Mouse (Mus musculus) forebrain, embryonic 16.5 days (tissue): ENCODE results near the gene Rufy4. TPM values are rescaled to one million over a fixed set of nuclear protein-coding genes. Genes with fewer than 3 reads are reported as not detected.

Source experiments
- ATAC-seq: fragments of 200-750 bp; cut with Nextera tagmentation; 2 replicates; pipeline ENCODE4 v1.8.0; 2017; ENCODE audit warnings: mild to moderate bottlenecking, moderate library complexity
- H3K27ac ChIP-seq: fragments of 300-500 bp; sonication (generic); 2 replicates; pipeline ENCODE4 v1.5.1; 2014; ENCODE audit warnings: low read length, control low read depth
- H3K27me3 ChIP-seq: fragments of 300-500 bp; sonication (generic); replicated peaks from 2 replicates; pipeline ENCODE4 v1.6.1; 2014; ENCODE audit warnings: low read length; ENCODE audit not compliant: control insufficient read depth, insufficient read depth
- H3K36me3 ChIP-seq: fragments of 300-500 bp; sonication (generic); 2 replicates; pipeline ENCODE4 v1.6.1; 2014; ENCODE audit not compliant: control insufficient read depth, insufficient read depth
- H3K4me1 ChIP-seq: fragments of 300-500 bp; sonication (generic); replicated peaks from 2 replicates; pipeline ENCODE4 v1.6.1; 2014; ENCODE audit warnings: low read length; ENCODE audit not compliant: control insufficient read depth, insufficient read depth
- H3K4me2 ChIP-seq: fragments of 300-500 bp; sonication (generic); 2 replicates; pipeline ENCODE4 v1.6.1; 2014; ENCODE audit warnings: mild to moderate bottlenecking, low read length, control low read depth
- H3K4me3 ChIP-seq: fragments of 300-500 bp; sonication (generic); replicated peaks from 2 replicates; pipeline ENCODE4 v1.5.1; 2014; ENCODE audit warnings: mild to moderate bottlenecking, low read length, control low read depth
- H3K9ac ChIP-seq: fragments of 300-500 bp; sonication (generic); replicated peaks from 2 replicates; pipeline ENCODE4 v1.6.1; 2014; ENCODE audit warnings: low read depth, low read length, control low read depth
- H3K9me3 ChIP-seq: fragments of 300-500 bp; sonication (generic); 2 replicates; pipeline ENCODE4 v1.6.1; 2016; ENCODE audit warnings: low read length; ENCODE audit not compliant: control insufficient read depth
- WGBS: fragments of 180-500 bp; shearing (Covaris S2); extraction: QIAGEN DNeasy Blood & Tissue Kit; methylation state at CpG from one replicate; pipeline ENCODE4 v1.1.7; 2014; 5-methylcytosine and 5-hydroxymethylcytosine counted together
- polyA plus RNA-seq: library from polyadenylated mRNA; unstranded; fragments of >200 nt; fragmentation: Nextera tagmentation; extraction: Ambion mirVana; gene quantifications from 2 replicates; pipeline ENCODE4 v1.2.1, GENCODE M21; 2015

Rufy4 gene
- polyA plus RNA-seq, 1 experiment from 2014 or later: 0.32 TPM

DNA sequence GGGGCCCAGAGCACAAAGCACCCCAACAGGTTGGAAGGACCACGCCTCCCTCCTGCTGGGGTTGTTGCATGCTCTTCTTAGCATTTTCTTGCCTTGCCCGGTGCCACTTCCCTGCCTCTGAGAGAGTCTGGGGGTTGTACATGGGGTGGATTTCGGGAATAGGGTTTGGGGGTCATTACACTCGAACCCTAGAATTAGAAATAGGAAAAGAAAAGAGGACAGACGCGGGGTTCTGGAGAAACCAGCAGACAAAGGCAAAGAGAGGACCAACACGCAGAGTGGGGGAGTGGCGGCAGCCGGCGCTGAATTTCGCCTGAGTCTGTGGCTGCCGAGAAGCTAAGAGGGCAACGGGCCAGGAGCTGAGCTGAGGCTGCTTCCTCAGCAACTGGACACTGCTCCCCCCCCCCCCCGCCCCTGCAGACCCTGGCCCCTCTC, 26.3 kb upstream of the Rufy4 start:
- under 1% methylated on average over 13 of the region's 14 CpGs for WGBS
- H3K36me3 ChIP-seq: no peaks in the 10 kb centered on the region
- peak overlapping the region; percentile 64 for H3K4me3 ChIP-seq
- peak overlapping the region; percentile 86 for H3K4me2 ChIP-seq
- peak overlapping the region; percentile 80 for H3K9ac ChIP-seq
- H3K4me1 ChIP-seq: peaks cover 47% of the 10 kb centered on the region
- H3K27me3 ChIP-seq: no peaks in the 10 kb centered on the region
- H3K9me3 ChIP-seq: no peaks in the 10 kb centered on the region
- ATAC-seq: peak; percentile 15
- peak overlapping the region; percentile 52 for H3K27ac ChIP-seq

DNA sequence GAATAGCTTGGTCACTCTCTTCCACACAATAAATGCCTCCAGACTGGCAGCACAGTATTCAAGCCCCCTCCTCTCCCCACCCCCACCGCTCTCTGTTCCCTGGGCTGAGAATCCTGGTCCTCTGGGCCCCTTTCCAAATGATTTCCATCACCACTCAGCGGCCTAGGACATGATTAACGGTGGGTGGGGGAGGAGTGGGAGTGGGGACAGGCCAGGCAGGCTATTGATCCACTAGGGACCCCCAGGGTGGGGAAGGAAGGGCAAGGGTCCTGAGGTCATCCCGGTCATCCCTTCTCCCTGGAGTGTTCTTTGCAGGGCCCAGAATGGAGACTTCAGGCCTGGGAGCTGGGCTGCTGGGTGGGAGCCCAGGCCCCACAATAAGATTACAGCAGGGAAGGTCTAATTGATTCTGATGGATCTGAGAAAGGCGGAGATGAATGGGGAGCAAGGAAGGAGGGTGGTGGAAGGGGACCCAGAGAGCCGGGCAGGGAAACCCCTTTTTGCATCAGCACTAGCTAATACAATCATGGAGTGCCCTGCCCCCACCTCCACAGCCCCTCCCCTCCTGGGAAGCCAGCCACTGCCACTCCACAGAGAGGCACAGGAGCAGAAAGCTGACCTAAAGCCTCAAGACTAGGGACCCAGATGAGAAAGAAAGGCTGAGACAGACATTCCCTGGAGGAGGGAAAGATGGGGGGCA, 21.5 kb upstream of the Rufy4 start:
- Histone ChIP-seq H3K4me2 (no peak overlapping the region), H3K36me3 (no peaks in the 10 kb centered on the region), H3K9ac (peak overlapping the region; percentile 24; the same call in 1 of the 2 replicates), H3K4me1 (peaks cover 34% of the 10 kb centered on the region), H3K27me3 (no peaks in the 10 kb centered on the region), H3K4me3 (no peak overlapping the region), H3K9me3 (no peaks in the 10 kb centered on the region), H3K27ac (peak overlapping the region; percentile 87)
- ATAC-seq: peak; percentile 86
- 6% methylated on average over 6 of the region's 6 CpGs for WGBS

DNA sequence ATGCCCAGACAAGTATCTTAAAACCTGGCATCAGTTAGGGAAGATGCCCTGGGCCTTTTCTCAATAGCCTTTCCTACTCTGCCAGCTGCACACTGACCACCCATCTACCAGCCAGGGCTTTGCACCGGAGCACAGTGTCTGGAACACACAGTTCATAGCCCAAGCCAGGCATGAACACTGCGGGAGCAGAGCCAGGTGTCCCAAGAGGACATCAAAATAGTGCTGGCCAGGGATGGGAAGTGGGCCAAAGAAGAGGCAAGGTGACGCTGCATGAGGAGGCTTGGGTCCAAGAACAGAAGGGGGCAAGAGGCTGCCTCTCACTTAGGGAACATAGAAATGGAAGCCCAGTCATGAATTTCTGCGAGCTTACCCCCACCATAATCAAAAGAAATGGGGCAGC, 19.7 kb upstream of the Rufy4 start:
- Histone ChIP-seq H3K27ac (no peak overlapping the region), H3K9ac (no peak overlapping the region), H3K27me3 (no peaks in the 10 kb centered on the region), H3K4me3 (no peak overlapping the region), H3K9me3 (no peaks in the 10 kb centered on the region), H3K4me2 (no peak overlapping the region), H3K36me3 (no peaks in the 10 kb centered on the region), H3K4me1 (peaks cover 26% of the 10 kb centered on the region)
- ATAC-seq: no peak
- 74% methylated on average over 4 of the region's 4 CpGs for WGBS

DNA sequence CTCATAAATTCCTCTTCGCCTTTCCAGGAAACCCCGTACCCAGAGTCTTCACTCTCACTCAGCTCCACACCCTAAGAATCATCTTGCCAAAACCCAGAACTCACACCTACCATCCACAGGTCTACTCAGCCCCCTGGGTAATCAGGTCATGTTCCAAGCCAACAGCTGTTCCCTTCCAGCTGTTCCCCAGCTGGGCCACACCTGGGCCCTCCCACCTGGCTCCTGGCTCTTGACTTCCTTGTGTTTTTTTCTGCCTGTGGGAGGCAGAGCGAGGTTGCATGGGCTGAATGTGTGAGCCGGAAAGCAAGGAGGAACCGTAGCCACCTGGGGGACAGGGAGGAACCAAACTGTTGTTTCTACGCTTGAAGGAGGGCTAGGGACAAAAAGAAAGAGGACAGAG, 19.1 kb upstream of the Rufy4 start:
- Histone ChIP-seq H3K9me3 (no peaks in the 10 kb centered on the region), H3K27me3 (no peaks in the 10 kb centered on the region), H3K4me3 (no peak overlapping the region), H3K4me1 (peaks cover 32% of the 10 kb centered on the region), H3K36me3 (no peaks in the 10 kb centered on the region), H3K27ac (no peak overlapping the region), H3K4me2 (no peak overlapping the region), H3K9ac (no peak overlapping the region)
- WGBS: 76% methylated on average over 6 of the region's 6 CpGs
- ATAC-seq: no peak

DNA sequence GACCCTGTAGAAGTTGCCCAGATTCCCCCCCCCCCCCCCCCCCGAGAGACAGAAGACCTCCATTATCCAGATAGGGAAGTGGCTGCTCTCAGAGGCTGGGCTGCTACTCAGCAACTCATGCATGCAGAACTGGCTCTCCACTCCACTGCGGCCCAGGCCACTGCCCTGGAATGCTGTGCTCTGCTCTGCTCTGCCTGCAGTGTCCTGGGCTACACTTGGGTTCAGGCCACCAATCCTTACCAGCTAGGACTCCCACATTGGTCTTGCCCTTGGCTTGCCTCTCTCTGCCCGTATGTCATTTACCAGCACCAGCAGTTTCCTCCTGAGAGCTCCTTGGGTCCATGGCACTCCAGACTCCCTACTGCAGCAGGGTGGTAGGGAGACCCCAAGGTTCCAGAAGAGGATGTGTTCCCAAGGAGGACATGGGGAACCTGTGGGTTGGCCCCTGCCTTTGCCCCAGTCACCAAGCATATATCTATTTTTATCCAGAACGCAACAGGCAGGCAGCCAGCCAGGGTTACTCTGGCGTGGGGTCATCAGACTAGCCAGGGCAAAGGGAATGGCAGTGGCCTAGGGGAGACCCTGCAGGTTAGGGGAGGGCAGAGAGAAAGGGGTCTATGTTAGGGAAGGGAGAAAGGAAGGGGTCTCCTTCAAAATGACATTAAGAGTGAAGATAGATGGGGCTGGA, 17.3 kb upstream of the Rufy4 start:
- no peaks in the 10 kb centered on the region for H3K36me3 ChIP-seq
- no peak overlapping the region for H3K4me2 ChIP-seq
- 87% methylated on average over 4 of the region's 5 CpGs for WGBS
- no peak for ATAC-seq
- H3K27ac ChIP-seq: no peak overlapping the region
- peaks cover 37% of the 10 kb centered on the region for H3K4me1 ChIP-seq
- no peak overlapping the region for H3K9ac ChIP-seq
- no peaks in the 10 kb centered on the region for H3K9me3 ChIP-seq
- H3K4me3 ChIP-seq: no peak overlapping the region
- no peaks in the 10 kb centered on the region for H3K27me3 ChIP-seq

DNA sequence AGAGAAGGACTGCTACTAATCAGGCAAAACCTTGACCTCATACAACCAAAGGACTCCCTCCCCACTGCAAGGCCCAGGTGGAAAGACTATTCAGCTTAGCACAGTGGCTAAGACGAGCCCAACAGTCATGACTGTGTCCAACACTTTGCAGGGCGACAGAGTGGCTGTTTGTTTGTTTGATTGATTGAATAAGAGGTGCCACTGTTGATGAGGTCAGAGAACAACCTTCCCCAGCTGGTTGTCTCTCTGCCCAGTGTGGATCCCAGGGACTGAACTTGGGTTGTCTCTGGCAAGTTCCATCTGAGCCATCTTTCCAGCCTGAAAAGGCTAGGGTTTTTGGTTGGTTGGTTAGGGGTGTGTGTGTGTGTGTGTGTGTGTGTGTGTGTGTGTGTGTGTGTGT, 15.7 kb upstream of the Rufy4 start:
- 48% methylated on average over 2 of the region's 2 CpGs for WGBS
- peaks cover 23% of the 10 kb centered on the region for H3K4me1 ChIP-seq
- H3K27me3 ChIP-seq: no peaks in the 10 kb centered on the region
- no peak overlapping the region for H3K4me3 ChIP-seq
- H3K4me2 ChIP-seq: no peak overlapping the region
- H3K9me3 ChIP-seq: no peaks in the 10 kb centered on the region
- H3K27ac ChIP-seq: no peak overlapping the region
- ATAC-seq: no peak
- no peaks in the 10 kb centered on the region for H3K36me3 ChIP-seq
- no peak overlapping the region for H3K9ac ChIP-seq

DNA sequence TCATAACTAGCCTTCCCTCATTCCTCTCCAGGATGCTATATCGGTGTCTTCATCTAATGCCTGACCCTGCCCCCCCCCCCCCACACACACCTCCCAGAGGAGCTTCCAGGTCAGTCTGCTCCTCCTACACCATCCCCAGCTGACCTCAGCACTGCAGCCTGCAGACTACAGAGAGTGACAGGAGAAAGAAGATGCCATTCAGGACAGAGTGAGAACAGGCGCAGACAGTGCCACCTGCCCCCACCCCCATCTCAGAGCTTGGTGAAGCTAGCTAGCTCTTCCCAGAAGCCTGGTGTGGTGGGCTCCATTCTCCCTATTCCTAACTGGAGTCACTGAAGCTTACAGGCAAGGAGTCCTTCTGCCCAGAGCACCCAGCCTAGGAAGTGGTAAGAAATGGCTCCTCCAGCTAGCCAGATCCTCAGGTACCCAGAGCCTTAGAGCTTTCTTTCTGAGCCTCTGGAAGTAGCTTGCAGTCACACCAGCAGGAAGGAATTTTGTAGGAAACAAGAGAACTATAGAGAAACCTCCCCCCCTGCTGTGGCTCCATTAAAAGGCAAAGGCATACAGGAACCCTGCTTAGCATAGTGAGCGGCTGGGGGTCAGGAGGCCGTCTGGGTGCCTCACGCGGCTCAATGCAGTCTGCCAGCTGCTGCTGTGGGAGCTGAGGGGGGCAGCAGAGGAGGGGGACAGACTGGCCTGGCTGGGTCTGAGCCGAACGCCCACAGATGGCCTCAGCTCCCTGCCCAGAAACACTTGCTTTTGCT, 14.2 kb upstream of the Rufy4 start:
- Histone ChIP-seq H3K4me3 (no peak overlapping the region), H3K4me1 (peaks cover 19% of the 10 kb centered on the region), H3K9me3 (no peaks in the 10 kb centered on the region), H3K9ac (no peak overlapping the region), H3K36me3 (no peaks in the 10 kb centered on the region), H3K27ac (peak overlapping the region; percentile 41), H3K27me3 (no peaks in the 10 kb centered on the region), H3K4me2 (no peak overlapping the region)
- ATAC-seq: peak; percentile 93
- 7% methylated on average over 8 of the region's 8 CpGs for WGBS

DNA sequence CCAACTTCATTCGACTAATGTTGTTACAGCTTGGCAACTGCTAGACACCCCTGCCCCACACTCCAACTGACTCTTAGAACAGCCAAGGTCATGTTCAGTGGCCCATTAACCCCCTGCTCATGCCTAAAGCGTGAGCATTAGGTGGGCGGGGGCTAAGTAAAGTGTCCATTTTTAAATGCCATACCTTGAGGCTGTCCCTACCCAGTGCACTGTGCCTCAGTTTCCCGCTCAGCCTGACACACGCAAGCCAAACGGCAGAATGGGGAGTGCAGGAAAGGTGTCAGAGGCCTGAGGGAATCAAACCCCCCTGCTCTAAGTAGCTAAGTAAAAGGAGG, 13.7 kb upstream of the Rufy4 start:
- H3K4me1 ChIP-seq: peaks cover 19% of the 10 kb centered on the region
- no peak overlapping the region for H3K4me2 ChIP-seq
- H3K9me3 ChIP-seq: no peaks in the 10 kb centered on the region
- H3K9ac ChIP-seq: no peak overlapping the region
- peak overlapping the region; percentile 41; the same call in 1 of the 2 replicates for H3K27ac ChIP-seq
- 14% methylated on average over 6 of the region's 6 CpGs for WGBS
- H3K36me3 ChIP-seq: no peaks in the 10 kb centered on the region
- H3K27me3 ChIP-seq: no peaks in the 10 kb centered on the region
- no peak overlapping the region for H3K4me3 ChIP-seq
- no peak for ATAC-seq

DNA sequence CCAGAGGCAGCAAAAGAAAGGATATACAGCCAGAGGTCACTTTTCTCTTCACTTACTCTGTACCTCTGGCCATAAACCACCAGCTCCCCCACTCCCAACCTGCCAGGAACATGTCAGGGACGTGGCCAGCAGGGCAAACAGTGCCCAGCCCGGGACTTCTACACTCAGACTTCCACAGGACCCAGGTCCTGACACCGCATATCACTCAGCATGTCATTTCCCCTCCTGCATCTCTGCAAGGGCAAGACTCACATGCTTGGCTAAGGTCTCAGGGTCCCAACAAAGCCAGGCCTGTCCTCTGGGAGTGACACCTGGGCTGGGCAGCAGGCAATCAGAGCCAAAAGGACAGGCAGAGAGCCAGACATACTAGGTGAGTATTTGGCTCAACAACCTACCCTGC, 12.3 kb upstream of the Rufy4 start:
- Histone ChIP-seq H3K36me3 (no peaks in the 10 kb centered on the region), H3K4me1 (peaks cover 19% of the 10 kb centered on the region), H3K4me3 (no peak overlapping the region), H3K27ac (no peak overlapping the region), H3K27me3 (no peaks in the 10 kb centered on the region), H3K9ac (0 out of 2 replicates have a peak overlapping the region, but pooled peaks have one; percentile 17), H3K4me2 (no peak overlapping the region), H3K9me3 (no peaks in the 10 kb centered on the region)
- WGBS: 70% methylated on average over 3 of the region's 3 CpGs
- ATAC-seq: no peak
